Mouse (Mus musculus) thymus, postnatal 0 days (tissue): ENCODE measurements around the gene Ptgis. TPM values are rescaled to one million over a fixed set of nuclear protein-coding genes. Genes with fewer than 3 reads are reported as not detected.

Experiments used
- DNase-seq: peaks from one replicate; pipeline ENCODE4 v3.0.0-alpha.2; 2015; ENCODE audit warnings: low spot score
- polyA plus RNA-seq: library from polyadenylated mRNA; unstranded; fragments of >200 nt; fragmentation: Nextera tagmentation; extraction: Ambion mirVana; gene quantifications from 2 replicates; pipeline ENCODE4 v1.2.1, GENCODE M21; 2015

Ptgis gene
- polyA plus RNA-seq, 1 experiment from 2014 or later = 1.7 TPM

DNA sequence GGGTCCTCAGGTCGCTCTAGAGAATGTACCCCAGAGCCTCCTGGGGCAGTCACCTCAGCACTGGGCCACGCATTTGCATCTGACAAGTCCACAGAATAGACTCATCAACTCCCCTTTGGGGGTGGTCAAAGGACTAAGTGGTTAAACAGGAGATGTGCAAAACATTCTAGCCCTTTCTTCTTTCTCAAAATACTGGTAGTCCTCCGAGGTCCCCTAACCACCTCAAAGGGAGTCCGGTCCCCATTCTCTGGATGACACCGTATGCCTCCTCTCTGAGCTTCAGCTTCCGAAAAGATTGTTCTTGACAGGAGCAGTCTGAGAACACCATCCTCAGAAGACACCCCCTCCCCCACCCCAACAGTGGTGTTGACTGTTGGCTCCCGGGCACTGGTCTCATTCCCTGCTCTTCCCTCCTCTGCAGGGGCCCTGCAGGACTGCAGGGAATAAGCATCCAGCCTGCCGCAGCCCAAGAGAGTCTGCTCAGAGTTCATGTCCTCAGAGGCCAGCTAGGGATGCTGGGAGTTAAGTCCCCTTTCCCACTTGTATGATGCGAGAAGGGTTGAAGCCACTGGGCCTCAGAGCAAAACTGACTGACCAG is 84.2 kb downstream of the Ptgis start:
- no peak for DNase-seq

GRCm38 (mm10) chr2:167155541-167155973 is 84.8 kb downstream of the Ptgis start:
- no peak for DNase-seq

GRCm38 (mm10) chr2:167150880-167151279 is 89.5 kb downstream of the Ptgis start:
- no peak for DNase-seq

- no peak for DNase-seq
Measured at GRCm38 (mm10) chr2:167150135-167150534, 90.3 kb downstream of the Ptgis start.

DNA sequence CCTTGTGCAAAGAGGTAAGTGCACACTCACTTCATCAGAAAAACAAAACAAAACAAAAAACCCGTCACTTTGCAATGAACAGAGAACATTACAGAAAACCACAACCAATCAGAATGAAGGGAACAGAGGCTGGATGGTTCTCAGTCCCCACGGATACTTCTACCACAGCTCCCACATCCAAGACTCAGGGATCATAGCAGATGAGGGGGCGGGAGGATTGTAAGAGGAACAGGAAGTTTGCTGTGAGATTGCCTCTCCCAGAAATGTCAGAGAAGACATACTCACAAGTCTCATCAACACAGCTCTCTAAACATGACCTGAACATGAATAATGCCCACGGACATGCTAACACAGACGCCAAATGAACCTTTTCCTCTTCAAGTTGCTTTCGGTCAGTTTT is 91.4 kb downstream of the Ptgis start:
- DNase-seq = no peak

DNA sequence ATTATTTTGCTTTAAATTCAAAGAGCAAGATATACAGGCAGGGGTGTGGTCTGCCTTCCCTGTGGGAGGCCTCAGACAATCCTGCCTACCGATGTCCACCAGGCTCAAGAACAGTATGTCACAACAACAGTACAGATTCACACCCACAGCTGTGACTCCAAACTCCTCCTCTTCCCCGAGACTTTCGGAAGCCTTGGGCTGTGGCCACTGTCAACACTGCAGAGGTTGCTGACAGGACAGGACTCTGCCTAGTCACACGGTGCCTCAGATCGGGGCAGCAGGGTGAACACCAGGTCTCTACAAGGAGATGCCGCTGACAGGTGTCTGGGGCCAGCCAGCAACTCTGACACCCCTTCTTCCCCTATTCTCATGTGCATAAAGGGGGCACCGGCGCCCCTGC is 92.7 kb downstream of the Ptgis start:
- no peak for DNase-seq

GRCm38 (mm10) chr2:167145904-167146303 is 94.5 kb downstream of the Ptgis start:
- DNase-seq = no peak

- DNase-seq = no peak
Measured at GRCm38 (mm10) chr2:167144439-167145307, 95.7 kb downstream of the Ptgis start.

DNA sequence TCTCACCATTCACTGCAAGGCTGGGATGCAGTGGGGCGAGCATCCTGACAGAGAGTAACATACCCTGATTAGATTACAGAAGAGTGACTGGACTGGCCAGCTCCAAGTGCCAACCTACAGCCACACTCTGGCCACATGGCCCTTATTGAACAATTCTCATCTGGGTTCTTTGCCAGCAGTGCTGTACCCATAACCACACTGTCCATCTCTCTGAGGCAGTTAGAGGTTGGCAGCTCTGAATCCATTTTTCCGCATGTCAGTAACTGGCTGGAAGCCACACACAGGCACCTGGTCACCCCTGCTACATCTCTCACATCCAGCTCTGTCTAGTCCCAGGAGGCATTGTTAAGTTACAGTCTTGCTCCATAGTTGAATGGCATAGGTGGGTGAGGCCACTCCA is 96.5 kb downstream of the Ptgis start:
- no peak for DNase-seq

- DNase-seq = no peak
Measured at GRCm38 (mm10) chr2:167142282-167142681, 98.1 kb downstream of the Ptgis start.

DNA sequence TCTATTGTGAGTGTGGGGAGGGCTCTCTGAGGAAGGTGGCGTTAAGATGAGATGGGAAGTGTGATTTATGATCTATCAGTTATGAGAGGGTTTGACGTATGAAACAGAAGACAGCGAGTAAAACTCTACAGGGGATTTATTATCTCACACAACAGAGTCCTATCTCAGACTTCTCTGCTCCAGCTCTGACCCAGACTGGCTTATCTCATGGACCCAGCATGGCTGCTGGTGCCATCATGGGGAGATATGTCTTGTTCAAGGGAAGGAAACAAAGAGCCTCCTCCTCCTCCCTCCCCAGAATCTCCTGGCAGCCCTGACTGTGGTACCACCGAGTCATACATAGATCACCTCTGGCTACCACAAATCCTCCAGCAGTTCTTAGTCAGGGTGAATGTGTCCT is 98.6 kb downstream of the Ptgis start:
- no peak for DNase-seq

Other genes with a start within 250 kb of the Ptgis start
- gene Stau1, start 244.3 kb downstream of the Ptgis start, polyA plus RNA-seq = 44.0 and 44.8 TPM in 2 replicates
- gene Ddx27, start 225.4 kb downstream of the Ptgis start, polyA plus RNA-seq = 51.6 and 56.4 TPM in 2 replicates
- 10.5 TPM in 2 replicates for gene Znfx1, start 177.6 kb downstream of the Ptgis start, polyA plus RNA-seq
- gene Kcnb1, start 50.4 kb downstream of the Ptgis start, polyA plus RNA-seq = 0.36 and 0.55 TPM in 2 replicates
- gene B4galt5, start 108.6 kb upstream of the Ptgis start, polyA plus RNA-seq = 4.6 and 5.8 TPM in 2 replicates
- 17.9 and 19.7 TPM in 2 replicates for gene Slc9a8, start 181.1 kb upstream of the Ptgis start, polyA plus RNA-seq